Mouse (Mus musculus) gastrocnemius, postnatal 36 days (tissue): Measurements from ENCODE around the gene Pik3ca. TPM values are rescaled to one million over a fixed set of nuclear protein-coding genes. Genes with fewer than 3 reads are reported as not detected.

Experiments used
- DNase-seq, 2 experiments: peaks; one replicate each; pipeline ENCODE4 v3.0.0; 2022
- intact Hi-C: fragments of 180-260 bp; cut with DNase I; formaldehyde crosslinking; loops from one replicate; pipeline ENCODE4 v1.15.1; 2025
- total RNA-seq, 2 experiments: library from RNA; stranded (reverse); gene quantifications; 2 replicates each; pipeline ENCODE4 v1.2.3; 2021

Pik3ca gene
- total RNA-seq, 2 experiments from 2014 or later = 32.3 to 46.8 TPM

DNA sequence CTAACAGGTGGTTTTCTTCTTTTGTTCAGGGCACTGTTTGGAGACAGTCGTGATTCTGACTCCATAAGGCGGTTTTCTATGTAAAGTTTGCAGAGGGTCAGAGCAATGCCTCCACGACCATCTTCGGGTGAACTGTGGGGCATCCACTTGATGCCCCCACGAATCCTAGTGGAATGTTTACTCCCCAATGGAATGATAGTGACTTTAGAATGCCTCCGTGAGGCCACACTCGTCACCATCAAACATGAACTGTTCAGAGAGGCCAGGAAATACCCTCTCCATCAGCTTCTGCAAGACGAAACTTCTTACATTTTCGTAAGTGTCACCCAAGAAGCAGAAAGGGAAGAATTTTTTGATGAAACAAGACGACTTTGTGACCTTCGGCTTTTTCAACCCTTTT lies 38.6 kb downstream of the Pik3ca start:
- DNase-seq = no peak
- intact Hi-C loops = no loop called here

GRCm38 (mm10) chr3:32437297-32437696 lies 39.8 kb downstream of the Pik3ca start:
- no peak for DNase-seq
- intact Hi-C loops = no loop called here

DNA sequence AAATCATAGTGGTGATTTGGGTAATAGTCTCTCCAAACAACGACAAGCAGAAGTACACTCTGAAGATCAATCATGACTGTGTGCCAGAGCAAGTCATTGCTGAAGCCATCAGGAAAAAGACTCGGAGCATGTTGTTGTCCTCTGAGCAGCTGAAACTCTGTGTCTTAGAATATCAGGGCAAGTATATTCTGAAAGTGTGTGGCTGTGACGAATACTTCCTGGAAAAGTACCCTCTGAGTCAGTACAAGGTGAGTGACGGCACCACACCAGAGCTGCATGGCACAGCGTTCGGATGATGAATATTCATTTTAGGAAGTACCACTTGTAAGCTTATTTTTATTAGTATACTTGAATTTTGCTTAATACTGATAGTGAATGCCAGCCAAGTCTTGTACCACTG lies 40.3 kb downstream of the Pik3ca start:
- intact Hi-C loops = no loop called here
- DNase-seq = no peak

DNA sequence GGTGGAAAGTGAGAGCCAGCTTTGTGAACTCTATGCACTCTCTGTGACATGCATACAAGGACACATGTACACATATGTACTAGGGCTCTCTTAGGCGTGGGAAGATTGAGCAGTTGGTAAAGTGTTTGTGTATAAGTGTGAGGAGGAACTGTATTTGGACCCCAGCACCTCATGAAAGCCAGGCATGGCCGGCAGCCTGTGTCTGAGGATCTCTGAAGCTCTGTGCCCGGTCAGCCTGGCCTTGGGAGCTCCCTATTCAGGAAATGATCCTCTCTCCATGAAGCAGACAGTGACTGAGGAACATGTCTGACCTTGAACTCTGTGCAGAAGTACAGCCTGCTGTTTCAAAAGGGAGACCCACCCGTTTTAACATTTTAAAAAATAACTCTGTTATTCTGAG lies 41.2 kb downstream of the Pik3ca start:
- intact Hi-C loops = no loop called here
- no peak for DNase-seq

DNA sequence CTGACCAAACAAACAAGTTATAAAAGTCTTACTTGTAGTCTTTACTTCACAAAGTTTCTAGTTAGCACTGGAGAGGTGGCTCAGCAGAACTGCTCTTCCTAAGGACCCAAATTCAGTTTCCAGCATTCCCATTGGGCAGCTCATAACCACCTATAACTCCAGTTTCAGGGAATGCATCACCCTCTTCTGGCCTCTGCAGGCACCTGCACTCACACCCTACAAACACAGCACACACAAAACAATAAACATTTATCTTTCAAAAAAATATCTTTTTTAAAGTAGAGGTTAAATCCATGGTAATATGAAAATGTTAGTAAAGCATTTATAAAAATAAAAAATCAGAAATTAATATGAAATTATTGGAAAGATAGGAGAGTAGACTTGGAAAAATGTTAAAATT lies 44.2 kb downstream of the Pik3ca start:
- intact Hi-C loops = no loop called here
- no peak for DNase-seq

DNA sequence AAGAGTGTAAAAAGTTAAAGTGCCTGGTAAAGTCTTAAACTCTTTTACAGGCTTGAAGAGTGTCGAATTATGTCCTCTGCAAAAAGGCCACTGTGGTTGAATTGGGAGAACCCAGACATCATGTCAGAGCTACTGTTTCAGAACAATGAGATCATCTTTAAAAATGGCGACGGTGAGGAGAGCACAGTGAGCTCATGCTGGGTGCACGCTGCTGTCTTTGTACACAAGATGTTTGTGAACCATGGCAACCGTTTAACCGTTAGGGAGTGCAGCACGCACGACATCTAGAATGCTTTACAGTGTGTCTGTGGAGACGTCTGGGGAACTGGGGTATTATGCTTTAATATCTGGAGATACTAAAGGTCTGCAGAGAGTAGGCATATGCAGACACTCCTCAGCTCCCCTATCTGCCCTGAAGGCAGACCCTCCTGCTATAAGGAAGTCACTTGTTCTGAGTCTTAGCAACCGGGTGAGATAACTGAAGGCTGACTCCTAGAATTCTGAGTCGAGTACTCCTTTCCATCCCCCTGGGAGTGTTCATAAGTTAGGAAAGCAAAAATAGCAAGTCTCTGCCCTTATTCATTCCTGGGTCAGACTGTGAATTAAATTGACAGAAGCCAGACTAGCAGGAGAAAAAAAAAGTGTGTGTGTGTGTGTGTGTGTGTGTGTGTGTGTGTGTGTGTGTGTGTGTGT lies 57.0 kb downstream of the Pik3ca start:
- no peak for DNase-seq
- intact Hi-C loops = loop anchor here (5.0 kb wide), 1 partner anchor 57 kb away; the partner anchor contains the start of gene Pik3ca

GRCm38 (mm10) chr3:32459777-32460176 lies 62.3 kb downstream of the Pik3ca start:
- intact Hi-C loops = no loop called here
- peak in 1 of 2 experiments; percentile 18 for DNase-seq

DNA sequence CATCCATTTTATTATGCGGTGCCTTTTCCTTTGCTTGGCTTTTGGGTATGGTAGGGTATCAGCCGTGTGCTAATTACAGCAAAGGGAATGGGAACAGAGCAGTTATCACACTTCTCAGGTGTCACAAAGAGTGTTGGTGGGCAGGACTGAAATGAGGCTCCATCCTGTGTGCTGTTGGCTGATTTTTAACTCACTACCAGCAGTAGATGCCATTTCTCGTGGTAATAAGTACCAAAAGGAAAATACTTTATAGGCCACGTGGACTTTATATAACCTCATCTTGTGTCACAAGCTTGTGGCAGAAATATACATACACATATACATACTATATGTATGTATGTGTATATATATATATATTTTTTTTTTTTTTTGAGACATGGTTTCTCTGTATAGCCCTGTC lies 69.8 kb downstream of the Pik3ca start:
- DNase-seq = no peak

DNA sequence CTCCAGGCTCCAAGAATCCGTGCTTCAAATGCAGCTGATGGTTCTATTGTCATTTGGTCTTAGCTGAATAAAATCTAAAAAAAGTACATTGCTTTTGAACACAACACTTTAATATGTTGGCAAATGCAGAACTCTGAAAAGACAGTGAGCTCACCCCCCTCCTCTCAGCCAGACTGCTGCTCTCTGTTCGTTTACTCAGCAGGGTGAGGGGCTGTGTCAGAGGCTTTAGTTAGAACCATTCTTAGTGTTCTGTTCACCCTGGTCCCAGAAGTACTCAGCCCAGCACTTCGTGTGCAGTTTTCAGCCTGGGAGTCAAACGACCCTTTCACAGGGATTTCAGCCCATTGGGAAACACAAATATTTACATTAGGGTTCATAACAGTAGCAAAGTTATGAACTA lies 70.9 kb downstream of the Pik3ca start:
- DNase-seq = no peak
- intact Hi-C loops = no loop called here

More for the DNA sequence above, 69.8 kb downstream of the Pik3ca start:
- intact Hi-C loops = no loop called here

DNA sequence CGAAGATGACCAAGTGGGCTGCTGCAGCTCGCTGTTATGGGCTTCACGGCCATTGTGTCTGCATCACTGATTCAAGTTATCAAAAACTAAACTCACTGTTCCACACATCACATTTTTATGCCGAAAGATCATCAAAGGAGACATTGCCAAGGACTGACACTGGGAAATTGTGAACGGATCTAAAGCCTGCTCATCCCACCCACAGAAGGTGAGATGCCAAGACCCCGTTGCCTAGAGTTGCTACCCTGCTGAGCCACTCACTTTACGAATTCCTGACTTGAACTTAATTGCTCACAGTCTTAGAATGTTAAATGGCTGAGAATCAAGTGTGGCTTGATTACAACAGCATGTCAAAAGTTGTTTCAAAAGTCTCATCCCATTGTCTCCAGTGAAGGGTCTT lies 73.0 kb downstream of the Pik3ca start:
- no peak for DNase-seq
- intact Hi-C loops = loop anchor here (5.0 kb wide), 1 partner anchor 37 kb away; no protein-coding TSS in a partner anchor

DNA sequence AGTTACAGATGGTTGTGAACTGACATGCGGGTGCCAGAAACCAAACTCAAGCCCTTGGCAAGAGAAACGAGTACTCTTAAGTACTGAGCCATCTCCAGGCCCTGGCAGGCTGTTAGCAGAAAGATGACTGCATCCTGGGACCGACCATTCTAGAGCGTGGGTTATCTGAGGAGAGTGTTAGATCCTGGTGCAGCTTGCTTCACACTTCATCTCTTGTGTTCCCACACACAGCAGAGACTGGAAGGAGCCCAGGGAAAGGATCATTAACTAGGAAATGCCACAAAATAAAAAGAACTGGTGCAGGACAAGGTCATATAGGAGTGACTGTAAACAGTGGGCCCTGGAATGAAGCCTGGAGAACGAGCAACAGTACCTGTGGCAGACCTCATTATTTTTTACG lies 73.6 kb downstream of the Pik3ca start:
- DNase-seq = peak in 1 of 2 experiments; percentile 20
- intact Hi-C loops = loop anchor here (5.0 kb wide), 1 partner anchor 36 kb away; no protein-coding TSS in a partner anchor

DNA sequence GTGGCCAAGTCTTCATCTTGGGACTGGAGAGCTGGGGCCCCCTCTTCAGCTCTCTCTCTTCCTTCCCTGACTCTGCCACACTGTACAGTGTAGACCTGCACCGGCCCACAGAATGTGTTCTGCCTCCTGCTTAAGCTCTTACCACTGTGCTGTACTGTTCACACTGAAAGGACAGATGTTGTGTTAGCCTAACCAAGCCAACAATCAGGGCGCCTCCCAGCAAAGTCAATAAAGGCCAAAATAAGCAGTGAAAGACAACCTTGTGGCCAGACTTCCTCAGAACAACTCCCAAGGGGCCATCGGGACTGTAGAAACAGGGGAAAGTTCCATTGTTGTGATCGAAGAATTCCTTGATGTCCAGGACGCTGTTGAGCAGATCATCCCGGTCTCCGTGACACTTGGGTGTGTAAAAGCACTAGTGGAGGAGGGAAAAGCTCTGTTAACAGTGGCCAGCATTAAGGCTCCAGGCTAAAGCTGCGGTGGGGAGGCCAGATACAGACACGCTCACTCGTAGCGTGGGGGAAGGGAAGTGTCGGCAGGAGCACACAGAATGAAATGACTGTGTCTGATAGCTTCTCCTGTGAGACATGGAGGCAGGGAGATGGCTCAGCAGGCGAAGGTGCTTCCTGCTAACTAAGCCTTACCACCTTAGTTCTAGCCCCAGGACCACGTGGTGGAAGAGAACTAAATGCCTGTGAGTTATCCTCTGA lies 74.9 kb downstream of the Pik3ca start:
- intact Hi-C loops = loop anchor here (5.0 kb wide), 1 partner anchor 35 kb away; no protein-coding TSS in a partner anchor
- no peak for DNase-seq

DNA sequence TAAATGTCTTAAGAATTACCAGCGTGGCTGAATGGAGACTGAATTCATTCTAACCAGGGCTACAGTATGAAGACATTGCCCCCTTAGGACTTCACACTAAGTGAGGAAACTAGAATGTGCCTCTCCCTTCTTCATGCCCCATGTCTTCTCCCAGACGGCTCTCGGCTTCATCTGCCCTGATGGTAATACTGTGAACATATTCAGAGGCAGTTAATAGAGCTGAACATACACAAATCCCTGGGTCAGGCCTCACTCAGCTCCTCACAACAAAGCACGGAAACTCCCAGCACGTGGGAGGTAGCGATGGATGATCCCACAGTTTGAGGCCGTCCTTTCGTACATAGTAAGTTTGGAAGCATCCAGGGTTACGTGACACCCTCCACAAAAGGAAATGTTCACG lies 75.7 kb downstream of the Pik3ca start:
- intact Hi-C loops = loop anchor here (5.0 kb wide), 1 partner anchor 34 kb away; no protein-coding TSS in a partner anchor
- no peak for DNase-seq

DNA sequence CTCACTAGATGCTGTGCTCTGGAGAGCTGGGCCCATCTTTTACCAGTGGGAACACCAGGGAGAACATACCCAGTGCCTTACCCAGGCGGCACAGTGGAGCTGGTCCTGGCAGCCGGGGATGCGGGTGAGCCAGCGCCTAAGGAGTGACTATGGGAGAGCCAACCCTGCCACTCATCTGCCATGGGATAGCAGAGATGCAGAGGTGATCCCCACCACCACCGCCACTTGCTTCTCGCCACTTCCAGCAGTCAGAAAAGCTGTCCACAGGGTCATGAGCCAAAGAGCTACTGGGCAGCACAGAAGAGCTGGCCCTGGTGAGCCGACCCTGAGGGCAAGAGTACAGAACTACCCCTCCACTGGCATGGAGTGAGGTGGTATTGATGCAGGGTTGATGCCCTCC lies 82.5 kb downstream of the Pik3ca start:
- DNase-seq = no peak
- intact Hi-C loops = no loop called here

DNA sequence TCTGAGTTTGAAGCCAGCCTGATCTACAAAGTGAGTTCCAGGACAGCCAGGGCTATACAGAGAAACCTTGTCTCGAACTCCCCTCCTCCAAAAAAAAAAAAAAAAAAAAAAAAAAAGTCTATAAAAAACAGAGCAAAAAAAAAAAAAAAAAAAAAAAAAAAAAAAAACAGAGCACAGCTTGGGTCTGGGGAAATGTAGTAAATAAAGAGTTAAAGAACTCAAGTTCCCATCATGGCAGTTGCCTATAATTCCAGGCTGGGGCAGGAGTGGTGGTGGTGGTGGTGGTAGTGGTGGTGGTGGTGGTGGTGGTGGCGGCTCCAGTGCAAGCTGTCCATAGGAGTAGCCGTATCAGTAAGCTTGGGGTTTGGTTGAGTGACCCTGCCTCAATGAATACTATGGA lies 85.6 kb downstream of the Pik3ca start:
- DNase-seq = no peak
- intact Hi-C loops = no loop called here

DNA sequence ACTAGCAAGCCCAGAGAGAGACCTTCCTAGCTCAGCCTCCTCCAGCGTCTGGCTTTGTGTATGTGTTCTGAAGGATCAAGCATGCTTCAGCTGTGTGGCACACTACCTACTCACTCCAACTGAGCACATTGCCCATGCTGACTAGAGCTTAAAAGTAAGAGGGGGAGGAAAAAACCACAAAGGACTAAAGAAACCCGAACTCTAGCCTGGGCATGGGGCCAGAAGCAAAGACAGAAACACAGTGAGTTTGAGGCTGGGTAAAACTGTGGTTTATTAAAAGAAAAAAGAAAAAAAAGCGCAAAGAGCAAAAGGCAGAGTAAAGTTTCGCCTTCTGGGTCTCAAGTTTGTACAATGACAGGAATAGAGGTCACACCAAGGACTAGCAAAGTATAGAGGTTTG lies 89.1 kb downstream of the Pik3ca start:
- intact Hi-C loops = no loop called here
- no peak for DNase-seq

GRCm38 (mm10) chr3:32488172-32488571 lies 90.7 kb downstream of the Pik3ca start:
- intact Hi-C loops = no loop called here
- DNase-seq = no peak

DNA sequence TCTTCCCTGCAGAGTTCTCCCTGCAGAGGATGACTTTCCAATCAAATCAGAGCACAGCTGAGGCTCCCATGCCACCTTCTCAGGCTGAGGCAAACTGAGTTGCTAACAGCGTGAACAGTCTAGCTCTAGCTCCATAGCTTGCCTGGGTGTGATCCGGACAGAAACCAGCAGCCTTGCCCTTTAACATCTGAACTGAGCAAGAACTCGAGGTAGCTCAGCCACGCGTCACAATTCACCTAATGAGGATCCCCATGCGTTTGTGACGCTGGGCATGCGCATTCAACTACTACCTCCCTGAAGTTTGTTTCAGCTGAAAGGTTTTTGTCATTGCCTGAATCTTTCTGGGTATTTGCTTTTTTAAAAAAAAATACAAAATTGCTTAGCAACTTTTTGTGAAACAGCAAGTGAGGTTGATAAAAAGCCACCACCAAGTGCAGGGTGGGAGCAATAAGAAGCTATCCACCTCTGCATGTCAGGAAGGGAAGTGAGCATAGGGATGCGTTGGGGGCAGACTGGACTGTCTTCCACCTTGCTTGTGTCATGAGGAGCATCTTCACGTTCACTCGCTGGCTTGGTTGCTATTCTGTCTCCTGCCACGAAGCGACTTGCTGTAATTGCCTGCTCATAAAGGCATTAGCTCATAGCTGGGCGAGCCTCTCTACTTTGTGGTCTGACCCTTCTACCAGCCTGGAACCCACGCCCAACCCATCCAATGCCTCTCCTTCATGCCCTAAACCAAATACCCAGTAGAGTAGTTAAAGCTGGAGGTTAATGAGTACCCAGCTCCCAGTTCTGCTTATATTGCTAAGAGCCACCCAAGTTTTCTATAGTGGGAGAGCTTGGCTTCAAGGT lies 92.8 kb downstream of the Pik3ca start:
- intact Hi-C loops = no loop called here
- DNase-seq = no peak

DNA sequence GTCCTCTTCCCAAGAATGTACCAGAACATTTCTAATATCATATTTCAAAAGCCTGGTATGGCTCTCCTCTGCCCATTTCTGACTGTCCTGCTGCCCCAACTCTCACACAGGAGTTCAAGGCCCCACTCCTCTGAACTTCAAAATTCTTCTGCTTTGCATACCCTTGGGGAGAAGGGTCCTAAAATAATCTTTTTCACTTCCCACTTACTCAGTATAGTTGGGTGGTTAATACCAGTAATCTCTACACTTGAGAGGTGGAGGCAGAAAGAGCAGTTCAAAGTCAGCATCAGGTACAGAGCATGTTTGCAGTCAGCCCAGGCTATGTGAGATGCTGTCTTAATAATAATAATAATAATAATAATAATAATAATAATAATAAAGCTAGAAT lies 93.5 kb downstream of the Pik3ca start:
- DNase-seq = no peak
- intact Hi-C loops = no loop called here

- intact Hi-C loops = no loop called here
- DNase-seq = no peak
Observed at GRCm38 (mm10) chr3:32492097-32493090, 94.9 kb downstream of the Pik3ca start, which contains the start of gene Kcnmb3. Gene Kcnmb3, minus strand, starts transcription at chr3:32492231.
